Mouse (Mus musculus) forebrain, embryonic 10.5 days (tissue): Measurements from ENCODE around the gene Kcnq1. TPM values are rescaled to one million over a fixed set of nuclear protein-coding genes. Genes with fewer than 3 reads are reported as not detected.
A peak's percentile ranks its signal among the peaks of the same experiment; 100 is the strongest.

Source experiments
- DNase-seq: peaks from one replicate; pipeline ENCODE4 v3.0.0-alpha.2; 2017; ENCODE audit warnings: low spot score; ENCODE audit errors: extremely low spot score
- H3K27ac ChIP-seq: fragments of 300-500 bp; sonication (generic); 2 replicates; pipeline ENCODE4 v1.5.1; 2016; ENCODE audit warnings: mild to moderate bottlenecking
- H3K27me3 ChIP-seq: fragments of 300-500 bp; sonication (generic); 2 replicates; pipeline ENCODE4 v1.6.1; 2016; ENCODE audit warnings: mild to moderate bottlenecking; ENCODE audit not compliant: poor library complexity, severe bottlenecking
- H3K36me3 ChIP-seq: fragments of 300-500 bp; sonication (generic); replicated peaks from 2 replicates; pipeline ENCODE4 v1.6.1; 2016; ENCODE audit warnings: mild to moderate bottlenecking, moderate library complexity
- H3K4me1 ChIP-seq: fragments of 300-500 bp; sonication (generic); 2 replicates; pipeline ENCODE4 v1.6.1; 2016
- H3K4me3 ChIP-seq: fragments of 300-500 bp; sonication (generic); 2 replicates; pipeline ENCODE4 v1.5.1; 2016; ENCODE audit warnings: mild to moderate bottlenecking, moderate library complexity
- H3K9me3 ChIP-seq: fragments of 300-500 bp; sonication (generic); 2 replicates; pipeline ENCODE4 v1.6.1; 2016; ENCODE audit warnings: mild to moderate bottlenecking, moderate library complexity
- WGBS: fragments of 180-500 bp; shearing (Covaris S2); methylation state at CpG from one replicate; pipeline ENCODE4 v1.1.7; 2016; 5-methylcytosine and 5-hydroxymethylcytosine counted together
- polyA plus RNA-seq: library from polyadenylated mRNA; unstranded; fragments of >200 nt; fragmentation: Nextera tagmentation; extraction: Ambion mirVana; gene quantifications from 2 replicates; pipeline ENCODE4 v1.2.1, GENCODE M21; 2016

Gene Kcnq1
- polyA plus RNA-seq, 1 experiment from 2014 or later: 1.3 TPM

DNA sequence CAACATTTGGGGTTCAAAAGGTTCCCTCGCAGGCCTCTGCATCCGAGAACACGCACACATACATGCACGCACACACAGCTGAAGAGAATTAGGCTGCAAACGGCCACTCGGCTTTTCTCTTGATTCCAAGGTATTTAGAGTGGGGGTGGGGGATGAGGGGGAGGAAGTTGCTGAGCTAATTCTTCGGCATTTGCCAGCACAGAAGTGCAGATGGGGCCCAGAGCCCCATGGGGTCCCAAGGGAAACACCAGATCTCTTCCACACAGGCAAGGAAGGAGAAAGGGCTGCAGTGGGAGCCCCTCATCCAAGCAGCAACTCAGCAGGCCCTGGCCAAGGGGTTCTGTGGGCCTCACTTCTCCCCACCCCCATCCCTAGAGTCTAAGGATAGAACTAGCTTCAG is 193.9 kb downstream of the Kcnq1 start:
- peaks cover 10% of the 10 kb centered on the region; the same call in 1 of the 2 replicates for H3K27me3 ChIP-seq
- no peak for DNase-seq
- 52% methylated on average over 7 of the region's 7 CpGs for WGBS
- peak overlapping the region; percentile 72 for H3K27ac ChIP-seq
- H3K9me3 ChIP-seq: peaks cover 17% of the 10 kb centered on the region
- no peak overlapping the region for H3K4me3 ChIP-seq
- no peaks in the 10 kb centered on the region for H3K36me3 ChIP-seq
- H3K4me1 ChIP-seq: peaks cover 22% of the 10 kb centered on the region

DNA sequence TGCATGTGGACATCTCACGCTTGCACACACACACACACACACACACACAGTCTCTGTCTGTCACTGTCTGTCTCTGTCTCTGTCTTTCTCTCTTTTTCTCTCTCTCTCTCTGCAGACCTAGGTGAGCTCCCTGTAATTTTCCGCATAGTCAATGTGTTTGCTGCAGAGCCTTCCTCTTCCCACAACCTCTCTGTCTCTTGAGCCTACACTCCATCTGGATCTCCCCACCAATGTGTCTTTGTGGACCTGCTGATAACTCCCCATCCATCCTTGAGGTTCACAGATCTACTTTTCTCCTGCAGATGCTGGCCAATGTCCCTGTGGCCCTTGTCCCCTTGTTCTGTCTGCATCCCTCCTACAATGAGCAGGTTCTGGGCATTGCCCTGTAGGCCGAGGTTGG is 194.5 kb downstream of the Kcnq1 start:
- WGBS: 91% methylated on average over 3 of the region's 3 CpGs
- Histone ChIP-seq H3K27ac (peak overlapping the region; percentile 72), H3K27me3 (peaks cover 10% of the 10 kb centered on the region; the same call in 1 of the 2 replicates), H3K9me3 (peaks cover 10% of the 10 kb centered on the region), H3K4me3 (no peak overlapping the region), H3K4me1 (peaks cover 27% of the 10 kb centered on the region), H3K36me3 (no peaks in the 10 kb centered on the region)
- no peak for DNase-seq

DNA sequence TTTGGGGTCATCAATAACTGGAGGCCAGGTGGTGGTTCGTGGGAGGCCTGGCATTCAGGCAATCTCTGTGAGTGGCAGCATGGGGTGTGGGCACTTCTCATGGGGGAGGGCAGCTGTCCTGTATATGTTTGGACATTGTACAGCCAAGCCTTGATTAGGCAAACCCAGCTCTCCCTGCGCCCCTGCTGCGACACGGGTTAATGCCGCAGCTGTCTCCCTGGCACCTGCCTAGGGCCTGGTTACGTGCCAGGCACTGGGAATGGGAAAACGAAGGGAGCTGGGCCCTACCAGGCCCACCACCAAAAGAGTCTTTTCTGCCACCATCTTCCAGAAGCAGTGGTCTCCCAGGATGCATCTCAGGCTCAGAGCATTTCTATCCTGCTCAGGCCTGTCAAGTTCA is 196.0 kb downstream of the Kcnq1 start:
- H3K4me3 ChIP-seq: no peak overlapping the region
- H3K9me3 ChIP-seq: no peaks in the 10 kb centered on the region
- no peaks in the 10 kb centered on the region for H3K36me3 ChIP-seq
- DNase-seq: no peak
- peaks cover 32% of the 10 kb centered on the region for H3K4me1 ChIP-seq
- peaks cover 10% of the 10 kb centered on the region; the same call in 1 of the 2 replicates for H3K27me3 ChIP-seq
- H3K27ac ChIP-seq: no peak overlapping the region
- WGBS: 94% methylated on average over 7 of the region's 7 CpGs

DNA sequence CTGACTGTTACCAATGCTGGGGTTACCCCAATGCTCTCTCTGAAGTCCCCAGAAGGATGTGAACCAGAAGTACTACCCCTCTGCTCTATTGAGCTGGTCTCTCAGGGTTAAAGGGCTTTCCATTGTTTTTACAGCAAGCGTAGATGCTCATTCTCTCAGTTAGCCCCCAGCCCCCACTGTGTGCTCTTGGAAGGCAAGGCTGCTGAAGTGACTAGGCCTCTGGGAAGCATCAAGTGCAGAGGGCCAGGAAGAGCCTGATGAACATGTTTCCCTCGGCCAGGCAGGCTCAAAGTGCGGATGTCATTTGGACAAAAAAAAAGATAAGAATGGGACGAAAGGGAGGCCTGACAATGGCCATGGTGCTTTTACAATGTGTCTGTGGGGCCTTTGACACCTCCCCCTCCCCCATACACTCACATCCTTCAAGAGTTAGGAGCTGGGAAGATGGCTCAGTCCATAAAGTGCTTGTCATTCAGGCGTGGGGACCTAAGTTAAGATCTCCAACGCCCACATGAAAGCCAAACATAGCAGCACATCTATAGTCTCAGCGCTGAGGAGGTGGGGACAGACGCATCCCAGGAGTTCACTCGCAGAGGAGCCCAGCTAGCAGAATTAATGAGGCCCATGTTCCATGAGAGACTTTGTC is 196.6 kb downstream of the Kcnq1 start:
- Histone ChIP-seq H3K36me3 (no peaks in the 10 kb centered on the region), H3K9me3 (no peaks in the 10 kb centered on the region), H3K27me3 (peaks cover 10% of the 10 kb centered on the region; the same call in 1 of the 2 replicates), H3K4me1 (peaks cover 32% of the 10 kb centered on the region), H3K27ac (no peak overlapping the region), H3K4me3 (no peak overlapping the region)
- WGBS: 80% methylated on average over 9 of the region's 9 CpGs
- DNase-seq: no peak

DNA sequence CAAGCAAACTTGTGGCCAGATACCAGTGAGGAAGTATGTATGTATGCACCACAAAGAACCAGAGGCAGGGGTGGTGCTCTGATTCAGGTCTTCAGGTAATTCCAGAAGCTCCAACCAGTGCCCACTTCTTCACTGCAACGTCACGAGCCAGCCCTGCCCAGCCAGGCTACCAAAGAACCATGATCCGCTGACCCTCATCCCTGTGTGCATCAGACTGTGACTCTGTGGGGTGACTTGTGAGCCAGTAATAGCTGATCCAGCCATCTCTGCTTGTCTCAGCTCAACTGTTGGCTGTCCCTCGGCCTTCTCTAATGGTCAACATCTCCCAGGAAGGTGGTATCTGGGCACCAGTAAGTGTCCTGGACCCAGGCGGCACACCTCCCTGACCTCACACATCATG is 197.4 kb downstream of the Kcnq1 start:
- Histone ChIP-seq H3K27me3 (peaks cover 10% of the 10 kb centered on the region; the same call in 1 of the 2 replicates), H3K4me3 (no peak overlapping the region), H3K9me3 (no peaks in the 10 kb centered on the region), H3K36me3 (no peaks in the 10 kb centered on the region), H3K4me1 (peaks cover 32% of the 10 kb centered on the region), H3K27ac (no peak overlapping the region)
- no peak for DNase-seq
- WGBS: 91% methylated on average over 5 of the region's 5 CpGs

DNA sequence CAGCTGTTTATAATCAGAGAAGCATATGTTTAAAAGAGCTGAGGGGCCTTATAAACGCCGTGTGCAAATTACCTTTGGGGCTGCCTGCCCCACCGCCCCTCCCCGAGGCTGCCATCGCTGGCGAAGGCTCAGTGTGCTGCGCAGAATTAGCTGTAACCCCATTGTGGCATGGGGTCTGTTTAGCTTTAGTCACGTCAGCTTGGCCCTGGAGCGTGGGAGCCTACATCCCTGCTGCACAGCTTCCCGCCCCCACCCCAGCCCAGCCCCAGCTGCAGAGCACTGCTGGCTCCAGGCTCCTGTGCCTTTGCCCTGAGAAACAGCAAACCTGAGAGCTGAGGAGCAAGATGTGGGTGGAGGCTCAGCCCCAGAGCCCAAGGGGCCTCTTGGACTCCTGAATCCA is 199.6 kb downstream of the Kcnq1 start:
- H3K4me3 ChIP-seq: no peak overlapping the region
- H3K9me3 ChIP-seq: no peaks in the 10 kb centered on the region
- H3K27me3 ChIP-seq: no peaks in the 10 kb centered on the region; the same call in 1 of the 2 replicates
- H3K4me1 ChIP-seq: peaks cover 36% of the 10 kb centered on the region
- no peaks in the 10 kb centered on the region for H3K36me3 ChIP-seq
- H3K27ac ChIP-seq: peak overlapping the region; percentile 51; the same call in 1 of the 2 replicates
- no peak for DNase-seq
- WGBS: 65% methylated on average over 10 of the region's 10 CpGs

DNA sequence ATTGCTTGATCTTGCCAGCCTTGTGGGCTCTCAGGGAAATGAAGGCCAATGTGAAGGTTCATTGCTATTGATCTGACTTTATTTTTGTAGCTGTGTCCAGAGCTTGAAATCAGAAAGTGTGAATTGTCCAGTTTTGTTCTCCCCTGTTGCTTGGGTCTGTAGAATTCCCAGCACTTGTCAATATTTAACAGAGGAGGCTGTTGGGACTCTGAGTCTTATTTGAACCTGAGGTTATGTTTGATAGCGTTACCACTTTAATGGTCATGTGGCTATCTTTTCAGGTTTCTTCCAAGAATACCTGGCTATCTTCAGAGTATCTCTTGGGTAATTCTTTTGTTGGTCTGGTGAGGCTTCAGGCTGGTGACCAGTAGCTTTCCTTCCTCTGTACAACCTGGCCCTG is 201.8 kb downstream of the Kcnq1 start:
- WGBS: 91% methylated on average over 1 of the region's 1 CpGs
- no peaks in the 10 kb centered on the region for H3K9me3 ChIP-seq
- DNase-seq: no peak
- H3K4me1 ChIP-seq: peaks cover 33% of the 10 kb centered on the region
- no peak overlapping the region for H3K27ac ChIP-seq
- no peaks in the 10 kb centered on the region for H3K36me3 ChIP-seq
- H3K27me3 ChIP-seq: peaks cover 7% of the 10 kb centered on the region
- no peak overlapping the region for H3K4me3 ChIP-seq

DNA sequence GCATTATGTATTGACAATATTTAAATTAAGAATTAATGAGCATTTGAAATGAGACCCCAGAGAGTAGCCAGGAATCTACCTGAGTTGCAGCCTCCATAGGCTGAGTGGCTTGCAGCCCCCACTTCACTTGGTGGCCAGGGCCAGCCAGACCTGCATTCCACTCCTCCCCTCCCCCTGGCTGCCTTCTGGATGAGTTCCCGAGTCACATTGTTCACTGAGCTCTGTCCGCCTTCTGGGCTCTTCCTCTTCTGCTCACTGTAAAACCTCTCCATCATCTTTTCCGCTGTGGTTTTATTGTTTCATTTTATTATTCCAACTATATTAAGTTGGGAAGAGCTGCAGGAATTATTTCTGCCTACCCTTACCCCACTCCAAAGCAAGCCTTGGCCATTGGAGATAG is 204.1 kb downstream of the Kcnq1 start:
- H3K27me3 ChIP-seq: peaks cover 17% of the 10 kb centered on the region
- no peak for DNase-seq
- H3K27ac ChIP-seq: peak overlapping the region; percentile 66; the same call in 1 of the 2 replicates
- H3K36me3 ChIP-seq: no peaks in the 10 kb centered on the region
- 57% methylated on average over 3 of the region's 3 CpGs for WGBS
- H3K4me3 ChIP-seq: no peak overlapping the region
- H3K9me3 ChIP-seq: no peaks in the 10 kb centered on the region
- peaks cover 46% of the 10 kb centered on the region for H3K4me1 ChIP-seq

DNA sequence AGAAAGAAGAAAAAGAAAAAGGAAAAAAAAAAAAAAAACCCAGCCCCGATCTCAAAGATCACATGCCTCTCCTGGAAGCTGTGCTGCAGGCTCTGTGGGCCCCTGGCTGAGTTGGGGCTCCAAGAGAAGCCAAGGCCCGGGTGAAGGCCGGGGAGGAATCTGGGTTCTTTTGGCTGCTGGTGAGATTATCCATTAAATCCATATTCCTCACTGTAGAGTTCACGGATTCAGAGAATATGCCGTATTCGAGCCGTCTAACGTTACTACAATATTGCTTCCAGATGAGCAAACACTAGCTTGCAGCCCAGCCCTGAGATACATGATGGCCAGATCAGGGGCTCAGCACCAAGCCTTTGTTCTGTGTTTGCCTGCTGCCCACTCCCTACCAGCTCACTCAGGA is 204.7 kb downstream of the Kcnq1 start:
- Histone ChIP-seq H3K27ac (peak overlapping the region; percentile 66), H3K9me3 (no peaks in the 10 kb centered on the region), H3K27me3 (peaks cover 17% of the 10 kb centered on the region), H3K36me3 (no peaks in the 10 kb centered on the region), H3K4me3 (no peak overlapping the region), H3K4me1 (peaks cover 44% of the 10 kb centered on the region)
- 70% methylated on average over 8 of the region's 8 CpGs for WGBS
- no peak for DNase-seq

DNA sequence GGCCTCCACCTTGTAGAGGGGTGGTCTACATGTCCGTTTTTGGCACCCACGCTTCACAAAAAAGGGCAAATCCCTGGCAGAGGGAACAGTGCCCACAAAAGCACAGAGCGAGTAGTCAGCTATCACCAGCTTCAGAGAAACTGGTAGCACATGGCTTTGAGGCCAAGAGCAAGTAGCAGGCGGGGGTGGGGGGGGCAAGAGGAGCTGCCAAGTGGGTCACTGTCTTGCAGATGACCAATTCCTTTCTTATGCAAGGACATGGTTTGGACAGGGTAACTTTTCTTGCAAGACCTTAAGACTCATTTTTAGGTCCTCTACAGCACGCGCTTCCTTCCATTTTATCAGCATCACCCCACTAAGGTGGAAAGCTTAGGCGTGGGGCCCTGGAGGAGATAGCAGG is 205.3 kb downstream of the Kcnq1 start:
- Histone ChIP-seq H3K9me3 (no peaks in the 10 kb centered on the region), H3K4me1 (peaks cover 41% of the 10 kb centered on the region), H3K4me3 (no peak overlapping the region), H3K27me3 (peaks cover 17% of the 10 kb centered on the region), H3K27ac (peak overlapping the region; percentile 66), H3K36me3 (no peaks in the 10 kb centered on the region)
- DNase-seq: no peak
- WGBS: 89% methylated on average over 7 of the region's 7 CpGs

DNA sequence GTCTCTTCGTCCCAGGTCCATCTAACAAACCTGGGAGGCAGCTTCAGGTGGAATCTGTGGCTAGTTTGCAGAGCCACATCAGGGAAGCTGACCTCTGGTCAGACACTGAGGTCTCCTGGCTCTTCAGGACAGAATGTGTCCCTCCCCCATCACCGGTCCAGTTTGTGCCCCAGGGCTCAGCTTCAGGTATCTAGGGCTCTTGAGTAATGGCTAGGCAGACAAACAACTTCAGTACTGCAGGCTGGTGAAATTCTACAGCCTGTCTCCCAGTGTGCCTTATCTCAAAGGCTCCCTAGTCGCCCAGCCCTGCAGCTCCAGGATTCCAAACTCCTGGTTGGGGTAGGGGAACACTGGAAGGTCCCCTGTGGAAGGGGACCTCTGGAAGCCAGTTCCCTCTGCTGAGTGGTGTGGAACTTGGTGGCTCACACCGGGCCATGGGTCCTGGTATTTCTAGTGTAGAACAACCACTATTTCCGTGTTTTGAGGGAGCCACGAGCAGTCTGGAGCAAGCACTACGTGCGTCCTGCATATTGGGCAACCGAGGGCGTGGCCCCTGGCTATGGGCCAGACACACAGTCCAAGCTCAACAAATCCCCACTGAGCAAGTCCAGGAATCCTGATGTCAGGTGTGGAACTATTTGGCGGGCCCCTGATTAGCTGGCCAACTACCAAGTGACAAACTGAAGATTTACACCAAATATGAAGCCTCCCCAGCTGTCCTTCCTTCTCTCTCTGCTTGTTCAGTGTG is 207.6 kb downstream of the Kcnq1 start:
- H3K9me3 ChIP-seq: no peaks in the 10 kb centered on the region
- no peak for DNase-seq
- WGBS: 90% methylated on average over 11 of the region's 11 CpGs
- no peak overlapping the region for H3K27ac ChIP-seq
- peaks cover 26% of the 10 kb centered on the region for H3K27me3 ChIP-seq
- H3K4me1 ChIP-seq: peaks cover 41% of the 10 kb centered on the region
- no peaks in the 10 kb centered on the region for H3K36me3 ChIP-seq
- no peak overlapping the region for H3K4me3 ChIP-seq

DNA sequence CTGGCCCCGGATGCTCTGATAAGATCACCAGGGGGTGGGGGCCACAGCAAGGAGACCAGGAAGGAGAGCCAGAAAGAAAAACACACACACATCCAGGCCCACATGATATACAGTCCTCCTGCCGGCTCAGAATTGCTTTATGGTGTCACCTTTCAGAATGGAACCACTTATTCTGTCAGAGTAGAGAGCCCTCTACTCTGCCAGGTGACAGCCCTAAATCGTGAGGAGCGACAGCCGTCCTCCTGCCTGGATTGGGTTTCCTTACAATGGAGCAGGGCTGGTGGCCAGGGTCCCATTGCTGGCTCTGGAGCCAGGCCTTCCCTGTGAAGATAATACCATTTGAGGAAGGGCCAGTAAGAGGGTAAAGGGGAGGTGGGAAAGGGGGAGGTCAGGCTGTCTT is 212.3 kb downstream of the Kcnq1 start:
- H3K4me3 ChIP-seq: no peak overlapping the region
- H3K36me3 ChIP-seq: no peaks in the 10 kb centered on the region
- no peaks in the 10 kb centered on the region for H3K9me3 ChIP-seq
- peaks cover 17% of the 10 kb centered on the region for H3K4me1 ChIP-seq
- no peak overlapping the region for H3K27ac ChIP-seq
- WGBS: 77% methylated on average over 5 of the region's 5 CpGs
- H3K27me3 ChIP-seq: peaks cover 31% of the 10 kb centered on the region
- no peak for DNase-seq

DNA sequence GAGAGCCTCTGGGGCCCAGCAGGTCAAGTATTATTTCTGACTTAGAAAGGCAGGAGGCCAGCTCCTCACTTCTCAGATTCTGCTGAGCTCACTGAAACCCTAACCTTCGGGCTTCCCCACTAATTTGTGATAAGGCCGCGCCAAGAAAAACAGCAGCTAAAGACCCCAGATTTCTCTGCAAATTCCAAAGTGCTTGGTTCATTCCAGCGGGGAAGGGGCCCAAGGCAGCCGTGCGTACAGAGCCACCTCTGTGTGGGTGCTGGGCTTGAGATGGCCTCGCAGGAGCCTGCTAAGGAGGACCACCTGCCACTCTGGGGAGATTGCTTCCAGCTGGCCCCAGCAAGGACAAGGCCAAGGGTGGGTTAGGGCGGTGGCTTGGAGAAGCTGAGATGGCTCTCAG is 214.2 kb downstream of the Kcnq1 start:
- Histone ChIP-seq H3K4me3 (no peak overlapping the region), H3K4me1 (peaks cover 10% of the 10 kb centered on the region), H3K9me3 (no peaks in the 10 kb centered on the region), H3K27me3 (peaks cover 40% of the 10 kb centered on the region), H3K36me3 (no peaks in the 10 kb centered on the region), H3K27ac (0 out of 2 replicates have a peak overlapping the region, but pooled peaks have one; percentile 9)
- DNase-seq: no peak
- 78% methylated on average over 8 of the region's 8 CpGs for WGBS
